Mouse (Mus musculus) cerebellum, adult 9-11 months (tissue): ENCODE data around the gene Acacb.

Experiments
- DNase-seq: peaks from one replicate; pipeline ENCODE4 v3.0.0; 2022

Gene Acacb

GRCm38 (mm10) chr5:114273693-114274402 lies 127.5 kb downstream of the Acacb start, which contains the start of gene Foxn4:
TSS of gene Foxn4 (minus strand) at chr5:114273807.
- no peak for DNase-seq

GRCm38 (mm10) chr5:114275339-114275738 lies 129.0 kb downstream of the Acacb start:
- no peak for DNase-seq

- DNase-seq: no peak
These were observed 129.7 kb downstream of the Acacb start for GRCm38 (mm10) chr5:114275991-114276390.

GRCm38 (mm10) chr5:114279382-114280143 lies 133.2 kb downstream of the Acacb start:
- no peak for DNase-seq

- no peak for DNase-seq
These were observed 136.0 kb downstream of the Acacb start for GRCm38 (mm10) chr5:114282346-114282745.

GRCm38 (mm10) chr5:114284604-114285397 lies 138.5 kb downstream of the Acacb start:
- DNase-seq: no peak

- DNase-seq: no peak
These were observed 139.0 kb downstream of the Acacb start for GRCm38 (mm10) chr5:114285398-114285700.

- DNase-seq: no peak
These were observed 139.8 kb downstream of the Acacb start for GRCm38 (mm10) chr5:114286102-114286501.

- DNase-seq: no peak
These were observed 140.7 kb downstream of the Acacb start for GRCm38 (mm10) chr5:114286872-114287571.

- no peak for DNase-seq
These were observed 142.1 kb downstream of the Acacb start for GRCm38 (mm10) chr5:114288396-114288795.

- no peak for DNase-seq
These were observed 142.5 kb downstream of the Acacb start, which contains the start of gene Myo1h for GRCm38 (mm10) chr5:114288874-114289273. TSS of gene Myo1h (plus strand) at chr5:114289166.

GRCm38 (mm10) chr5:114290004-114290403 lies 143.7 kb downstream of the Acacb start:
- DNase-seq: no peak

- no peak for DNase-seq
These were observed 150.6 kb downstream of the Acacb start for GRCm38 (mm10) chr5:114296693-114297631.

- no peak for DNase-seq
These were observed 152.0 kb downstream of the Acacb start for GRCm38 (mm10) chr5:114298212-114298894.

GRCm38 (mm10) chr5:114299156-114299855 lies 153.0 kb downstream of the Acacb start:
- DNase-seq: no peak

GRCm38 (mm10) chr5:114299883-114300610 lies 153.7 kb downstream of the Acacb start:
- no peak for DNase-seq
